Mouse (Mus musculus) left cerebral cortex, postnatal 25 days (tissue): ENCODE results near the gene Inpp5f. TPM values are rescaled to one million over a fixed set of nuclear protein-coding genes. Genes with fewer than 3 reads are reported as not detected.
"Not testable (repeated sequence)": the region's sequence is repeated elsewhere in the genome, so short reads cannot be mapped to it uniquely, and the experiment has no call there.

Experiments used
- DNase-seq, 2 experiments: peaks; one replicate each; pipeline ENCODE4 v3.0.0; 2022; ENCODE audit warnings: low spot score in 2 of 2, mixed read lengths in 1 of 2
- intact Hi-C: fragments of 180-260 bp; cut with DNase I; formaldehyde crosslinking; loops from one replicate; pipeline ENCODE4 v1.15.1; 2025
- total RNA-seq, 2 experiments: library from RNA; stranded (reverse); gene quantifications; 2 replicates each; pipeline ENCODE4 v1.2.3; 2021

Gene Inpp5f
- total RNA-seq, 2 experiments from 2014 or later = 96.4 to 115 TPM

GRCm38 (mm10) chr7:128591345-128592084 lies 19.6 kb upstream of the Inpp5f start:
- DNase-seq = peak in 1 of 2 experiments; percentile 41
- intact Hi-C loops = loop anchor here (2.0 to 5.0 kb wide), 2 partner anchors 75 to 96 kb away; no protein-coding TSS in a partner anchor

DNA sequence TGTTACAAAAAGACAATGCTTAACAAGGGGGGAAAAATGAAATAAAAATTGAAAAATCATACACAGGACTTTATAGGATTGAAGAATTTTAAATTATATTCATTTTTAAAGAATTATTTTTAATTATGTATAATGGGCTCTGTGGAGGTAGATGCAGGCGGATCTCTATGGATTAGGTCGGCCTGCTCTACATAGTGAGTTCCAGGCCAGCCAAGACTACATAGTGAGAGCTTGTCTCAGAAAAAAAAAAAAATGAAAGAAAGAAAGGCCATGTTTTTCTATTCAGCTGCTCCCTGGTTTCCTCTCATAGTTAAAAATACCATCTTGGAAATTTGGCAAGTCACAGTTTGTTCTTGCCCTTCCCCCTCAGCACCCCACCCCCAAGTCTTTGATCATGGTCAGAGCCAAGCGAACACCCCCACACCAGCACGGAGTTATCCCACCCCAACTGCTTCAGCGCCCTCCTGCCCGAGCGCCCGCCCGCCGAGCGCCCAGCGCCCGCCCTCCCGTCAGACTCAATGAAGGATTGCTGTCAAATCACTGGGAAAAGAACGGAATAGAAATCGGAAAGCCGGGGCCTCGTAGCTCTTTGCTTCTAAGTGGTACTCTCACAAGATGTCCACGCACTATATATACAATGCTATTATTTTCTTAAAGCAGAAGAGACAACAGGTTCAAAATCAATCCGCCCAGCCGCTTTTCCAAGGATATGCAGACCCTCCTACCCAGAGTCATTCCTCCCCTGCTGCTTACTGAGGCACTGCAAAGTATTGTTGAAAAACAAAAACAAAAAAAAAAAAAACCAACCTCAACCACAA lies 18.8 kb upstream of the Inpp5f start:
- peak; percentile 18 to 59 for DNase-seq
- intact Hi-C loops = loop anchor here (2.0 to 5.0 kb wide), 2 partner anchors 74 to 95 kb away; no protein-coding TSS in a partner anchor

DNA sequence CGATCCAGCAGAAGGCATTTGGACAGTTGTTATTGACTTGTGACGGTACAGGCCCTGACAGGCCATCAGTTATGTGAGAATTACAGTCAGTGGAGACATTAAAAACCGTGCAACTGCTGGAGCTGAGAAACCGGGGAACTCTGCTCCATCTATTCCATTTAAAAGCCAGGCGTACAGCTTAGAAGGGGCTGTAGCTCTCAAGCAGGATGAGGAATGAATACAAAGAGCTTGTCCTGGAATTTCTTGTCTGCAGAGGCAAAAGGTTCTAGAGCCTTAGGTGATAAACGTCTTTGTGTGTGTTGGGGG lies 18.2 kb upstream of the Inpp5f start:
- intact Hi-C loops = loop anchor here (2.0 to 5.0 kb wide), 2 partner anchors 74 to 94 kb away; no protein-coding TSS in a partner anchor
- no peak for DNase-seq

GRCm38 (mm10) chr7:128596274-128596673 lies 14.9 kb upstream of the Inpp5f start:
- DNase-seq = no peak
- intact Hi-C loops = no loop called here

- DNase-seq = no peak
- intact Hi-C loops = no loop called here
Observed at GRCm38 (mm10) chr7:128599072-128599471, 12.1 kb upstream of the Inpp5f start.

DNA sequence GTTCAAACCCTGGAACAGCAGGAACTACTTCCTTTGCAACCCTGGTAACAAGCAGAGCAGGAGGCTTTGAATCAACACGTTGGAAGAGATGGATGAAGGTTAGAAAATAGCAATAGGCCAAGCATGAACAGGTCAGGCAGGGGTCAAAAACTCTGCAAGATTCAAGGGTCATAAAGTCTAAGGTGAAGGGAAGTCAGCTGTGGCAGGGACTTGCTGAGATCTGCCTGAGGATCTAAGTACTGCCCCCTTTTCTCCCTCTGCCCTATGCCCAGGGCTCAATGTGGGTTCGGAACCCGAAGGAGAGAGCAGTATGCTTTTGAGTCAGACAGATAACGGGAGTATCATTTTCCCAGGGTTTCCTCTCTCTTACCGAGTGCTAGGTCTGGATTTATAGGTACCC lies 9.3 kb upstream of the Inpp5f start:
- intact Hi-C loops = no loop called here
- DNase-seq = no peak

DNA sequence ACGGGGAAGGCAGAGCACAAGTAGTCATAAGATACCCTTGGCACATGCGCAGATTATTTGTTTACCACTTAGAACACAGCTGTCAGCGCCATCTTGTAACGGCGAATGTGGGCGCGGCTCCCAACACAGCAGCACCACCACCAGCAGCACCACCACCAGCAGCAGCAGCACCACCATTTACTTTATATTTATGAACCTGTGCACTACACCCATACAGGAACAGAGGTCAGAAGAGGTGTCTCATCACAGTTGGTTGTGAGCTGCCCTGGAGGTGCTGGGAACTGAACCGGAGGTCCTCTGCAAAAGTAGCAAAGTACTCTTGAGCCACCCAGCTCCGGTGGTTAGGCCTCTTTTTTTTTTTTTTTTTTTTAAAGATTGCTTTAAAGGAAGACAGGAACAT lies 1.2 kb upstream of the Inpp5f start:
- intact Hi-C loops = loop anchor here (5.0 kb wide), 1 partner anchor 77 kb away; no protein-coding TSS in a partner anchor
- not testable (repeated sequence) for DNase-seq

- intact Hi-C loops = loop anchor here (5.0 kb wide), 1 partner anchor 77 kb away; no protein-coding TSS in a partner anchor
- no peak for DNase-seq
Observed at GRCm38 (mm10) chr7:128610490-128610889, 638 bp upstream of the Inpp5f start.

DNA sequence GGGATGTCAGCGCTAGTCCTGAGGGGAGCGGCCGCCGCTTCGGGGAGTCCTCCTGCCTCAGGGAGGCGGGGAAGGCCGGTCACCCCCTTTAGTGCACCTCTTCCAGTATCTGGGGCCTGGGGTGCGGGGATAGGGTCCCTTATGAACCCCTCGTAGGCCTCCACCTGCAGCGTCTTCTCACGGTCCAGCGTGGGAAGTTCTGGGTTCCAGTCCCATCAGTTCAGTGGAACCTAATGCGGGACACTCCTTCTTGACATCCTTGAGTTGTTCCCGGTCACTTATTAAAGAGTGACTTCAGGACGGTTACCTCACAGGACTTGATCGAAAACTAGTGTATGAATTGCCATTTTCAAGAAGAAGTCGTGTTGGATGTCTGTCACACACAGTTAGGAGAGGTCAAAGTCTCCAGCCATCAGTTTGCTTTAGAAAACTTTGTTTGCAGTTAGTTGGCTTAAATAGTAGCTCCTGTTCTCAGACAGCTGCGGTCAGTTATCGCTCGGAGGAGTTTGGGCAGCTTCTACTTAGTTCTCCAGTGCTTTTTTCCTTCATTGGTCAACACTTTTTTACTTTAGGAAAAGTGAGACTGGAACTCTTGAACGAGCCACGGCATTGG lies 777 bp downstream of the Inpp5f start:
- no peak for DNase-seq
- intact Hi-C loops = loop anchor here (5.0 kb wide), 1 partner anchor 75 kb away; no protein-coding TSS in a partner anchor

DNA sequence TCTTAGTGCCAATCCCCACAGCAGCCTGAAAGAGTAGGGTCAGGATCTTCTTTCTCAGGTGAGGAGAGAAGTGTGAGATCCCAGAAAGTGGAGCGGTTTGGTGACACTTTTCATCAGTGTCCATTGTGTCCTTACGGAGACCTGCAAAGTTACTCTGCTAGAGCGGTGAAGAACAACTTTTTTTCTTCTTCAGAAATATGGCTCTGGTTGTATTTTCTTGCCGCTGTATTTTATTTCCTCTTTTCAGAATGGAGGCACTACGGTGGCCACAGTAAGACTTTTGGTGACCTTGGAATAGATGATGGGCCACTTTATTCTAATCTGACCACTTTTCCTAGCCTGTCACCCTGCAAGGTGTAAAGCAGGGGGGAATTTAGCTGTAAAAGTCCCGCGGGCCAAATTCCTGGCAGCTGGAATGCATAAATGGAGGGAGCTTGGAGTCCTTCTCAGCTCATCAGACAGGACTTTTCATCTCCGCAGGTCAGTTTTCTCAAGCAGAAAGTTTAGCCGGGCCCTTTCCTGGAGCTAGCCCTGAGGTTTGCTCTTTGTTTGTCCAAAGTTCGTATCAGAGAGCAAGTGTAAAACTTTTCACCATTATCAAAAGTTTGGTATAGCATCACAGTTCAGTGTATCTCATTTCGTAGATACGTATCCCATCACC lies 1.5 kb downstream of the Inpp5f start:
- intact Hi-C loops = loop anchor here (5.0 kb wide), 1 partner anchor 75 kb away; no protein-coding TSS in a partner anchor
- no peak for DNase-seq

DNA sequence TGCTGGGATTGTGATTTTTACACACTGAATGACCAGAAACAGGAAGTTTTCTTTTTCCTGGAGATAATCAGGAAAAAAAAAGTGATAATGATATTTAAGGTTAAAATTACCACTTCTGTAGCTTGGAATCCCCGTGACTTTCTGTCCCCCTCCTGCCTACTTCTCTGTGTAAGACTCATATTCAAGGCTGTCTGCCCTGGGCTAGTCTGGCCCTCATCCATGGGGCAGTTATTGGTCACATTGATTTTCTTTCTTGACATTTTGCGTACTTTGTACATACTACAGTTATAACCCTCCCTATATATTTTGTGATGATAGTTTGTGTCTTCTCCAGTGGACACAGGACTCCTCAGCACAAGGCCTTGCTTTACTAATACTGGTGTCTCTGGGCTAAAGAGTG lies 2.5 kb downstream of the Inpp5f start:
- no peak for DNase-seq
- intact Hi-C loops = loop anchor here (5.0 kb wide), 1 partner anchor 74 kb away; no protein-coding TSS in a partner anchor

- intact Hi-C loops = no loop called here
- no peak for DNase-seq
Observed at GRCm38 (mm10) chr7:128617587-128617986, 6.5 kb downstream of the Inpp5f start.

- no peak for DNase-seq
- intact Hi-C loops = loop anchor here (5.0 kb wide), 1 partner anchor 47 kb away; no protein-coding TSS in a partner anchor
Observed at GRCm38 (mm10) chr7:128620178-128620577, 9.1 kb downstream of the Inpp5f start.

GRCm38 (mm10) chr7:128622266-128622961 lies 11.3 kb downstream of the Inpp5f start:
- intact Hi-C loops = loop anchor here (5.0 kb wide), 1 partner anchor 45 kb away; no protein-coding TSS in a partner anchor
- peak; percentile 47 to 75 for DNase-seq

DNA sequence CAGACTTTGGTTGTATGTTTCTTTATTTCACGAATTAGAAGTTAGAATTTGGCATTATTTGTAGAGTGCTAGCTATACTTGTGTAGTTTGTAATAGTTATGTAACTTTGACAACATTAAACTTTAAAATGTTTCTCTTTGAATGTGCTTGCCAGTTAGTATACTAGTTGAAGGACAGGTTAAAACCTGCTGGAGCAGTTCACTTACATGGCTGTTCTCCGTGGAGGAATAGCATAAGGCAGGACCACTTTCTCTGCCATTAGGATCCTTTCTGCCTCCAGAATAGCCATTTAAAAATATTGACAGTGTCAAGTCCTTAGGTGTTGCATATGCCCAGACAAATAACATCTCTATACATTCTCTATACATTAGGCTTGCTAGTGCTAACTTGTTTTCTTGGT lies 11.9 kb downstream of the Inpp5f start:
- intact Hi-C loops = loop anchor here (5.0 kb wide), 1 partner anchor 44 kb away; no protein-coding TSS in a partner anchor
- DNase-seq = no peak

DNA sequence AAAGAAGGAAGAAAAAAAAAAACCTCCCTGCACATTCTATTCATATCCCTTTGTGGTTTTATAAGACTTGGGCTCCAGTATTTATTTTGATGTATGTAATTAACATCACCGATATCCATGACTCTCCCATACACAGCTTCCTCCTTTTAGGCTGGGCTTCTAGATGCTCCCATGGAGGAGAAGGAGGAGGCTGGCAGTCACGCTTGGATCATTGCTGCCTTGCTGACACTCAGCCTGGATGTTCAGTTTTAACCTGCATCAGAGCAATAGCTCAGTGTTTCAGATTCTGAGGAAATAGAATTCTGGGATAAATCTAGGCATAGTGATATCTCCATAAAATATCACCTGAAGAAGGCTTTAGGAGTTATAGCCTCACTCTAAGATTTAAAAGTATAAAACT lies 14.3 kb downstream of the Inpp5f start:
- DNase-seq = no peak
- intact Hi-C loops = no loop called here

- DNase-seq = no peak
- intact Hi-C loops = no loop called here
Observed at GRCm38 (mm10) chr7:128626601-128627000, 15.5 kb downstream of the Inpp5f start.

GRCm38 (mm10) chr7:128627251-128627650 lies 16.1 kb downstream of the Inpp5f start:
- DNase-seq = no peak
- intact Hi-C loops = no loop called here

DNA sequence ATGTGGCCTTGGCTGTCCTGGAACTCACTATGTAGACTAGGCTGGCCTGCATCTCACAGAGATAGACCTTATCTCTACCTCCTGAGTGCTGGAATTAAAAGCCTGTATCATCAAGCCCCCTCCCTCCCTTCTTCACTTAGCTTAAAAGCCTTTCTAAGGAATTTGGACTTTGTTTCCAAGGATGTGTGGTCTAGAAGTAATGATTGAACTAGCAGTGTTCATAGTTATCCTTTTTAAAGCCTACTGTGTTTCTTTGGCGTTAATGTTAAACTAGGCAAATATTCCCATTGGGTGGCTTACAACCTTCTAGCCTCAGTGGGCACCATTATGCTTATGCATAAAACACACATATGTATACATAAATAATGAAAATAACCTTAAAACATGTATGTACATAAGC lies 16.6 kb downstream of the Inpp5f start:
- intact Hi-C loops = no loop called here
- no peak for DNase-seq
